Mouse (Mus musculus) myocyte (in vitro differentiated cells): ENCODE data around the gene Brd3. TPM values are rescaled to one million over a fixed set of nuclear protein-coding genes. Genes with fewer than 3 reads are reported as not detected.

ENCODE experiments used
- H3K27me3 ChIP-seq: one replicate; pipeline ENCODE4 v1.6.1; 2011; ENCODE audit not compliant: control insufficient read depth, insufficient read depth, insufficient read length
- H3K36me3 ChIP-seq: one replicate; pipeline ENCODE4 v1.6.1; 2011; ENCODE audit not compliant: control insufficient read depth, insufficient read depth
- H3K4me2 ChIP-seq: one replicate; pipeline ENCODE4 v1.6.1; 2011; ENCODE audit warnings: low read depth, control low read depth
- H3K4me3 ChIP-seq: one replicate; pipeline ENCODE4 v1.5.1; 2011; ENCODE audit warnings: mild to moderate bottlenecking, control low read depth, moderate library complexity
- H3K79me2 ChIP-seq: one replicate; pipeline ENCODE4 v1.6.1; 2011; ENCODE audit not compliant: control insufficient read depth, insufficient read depth
- H3ac ChIP-seq: one replicate; pipeline ENCODE4 v1.6.1; 2011; ENCODE audit not compliant: control insufficient read depth, insufficient read length
- CEBPB ChIP-seq: IDR thresholded peaks from 2 replicates; pipeline ENCODE4 v1.6.1; 2011; ENCODE audit warnings: mild to moderate bottlenecking, moderate library complexity; ENCODE audit not compliant: poor library complexity, insufficient read depth, severe bottlenecking
- E2F4 ChIP-seq: IDR thresholded peaks from one replicate; pipeline ENCODE4 v1.6.1; 2011; ENCODE audit warnings: mild to moderate bottlenecking, control low read depth, moderate library complexity; ENCODE audit not compliant: insufficient read depth
- MAX ChIP-seq: IDR thresholded peaks from one replicate; pipeline ENCODE4 v1.6.1; 2011; ENCODE audit warnings: low read depth, mild to moderate bottlenecking, control low read depth
- MYOD1 ChIP-seq, 3 experiments: IDR thresholded peaks; one replicate each; pipeline ENCODE4 v1.6.1; 2011; ENCODE audit warnings: control low read depth in 2 of 3, low read depth in 2 of 3, mild to moderate bottlenecking in 2 of 3, moderate library complexity in 1 of 3; ENCODE audit not compliant: insufficient read length in 2 of 3, control insufficient read depth in 1 of 3
- MYOG ChIP-seq, 3 experiments: IDR thresholded peaks; one replicate each; pipeline ENCODE4 v1.6.1; 2011; ENCODE audit warnings: control low read depth in 2 of 3, low read depth in 2 of 3, mild to moderate bottlenecking in 2 of 3; ENCODE audit not compliant: insufficient read length in 2 of 3, control insufficient read depth in 1 of 3, insufficient read depth in 1 of 3
- POLR2A ChIP-seq: IDR thresholded peaks from one replicate; pipeline ENCODE4 v1.6.1; 2011; ENCODE audit warnings: low read depth, mild to moderate bottlenecking, control low read depth, moderate library complexity; ENCODE audit not compliant: insufficient read length
- POLR2AphosphoS2 ChIP-seq: IDR thresholded peaks from one replicate; pipeline ENCODE4 v1.6.1; 2011; ENCODE audit warnings: low read depth, control low read depth; ENCODE audit not compliant: insufficient read length
- REST ChIP-seq: IDR thresholded peaks from one replicate; pipeline ENCODE4 v1.6.1; 2011; ENCODE audit warnings: mild to moderate bottlenecking, control low read depth, moderate library complexity; ENCODE audit not compliant: insufficient read depth, insufficient read length
- SRF ChIP-seq: IDR thresholded peaks from one replicate; pipeline ENCODE4 v1.6.1; 2011; ENCODE audit warnings: low read depth; ENCODE audit not compliant: control insufficient read depth, insufficient read length
- TCF12 ChIP-seq: IDR thresholded peaks from one replicate; pipeline ENCODE4 v1.6.1; 2011; ENCODE audit warnings: mild to moderate bottlenecking, control low read depth; ENCODE audit not compliant: poor library complexity, insufficient read depth, severe bottlenecking
- TCF3 ChIP-seq: IDR thresholded peaks from one replicate; pipeline ENCODE4 v1.6.1; 2011; ENCODE audit warnings: low read depth, control low read depth; ENCODE audit not compliant: insufficient read length
- USF1 ChIP-seq: IDR thresholded peaks from one replicate; pipeline ENCODE4 v1.6.1; 2011; ENCODE audit warnings: low read depth, mild to moderate bottlenecking, control low read depth, moderate library complexity
- polyA plus RNA-seq: library from polyadenylated mRNA; unstranded; fragments of >200 nt; fragmentation: generic; extraction: Trizol; gene quantifications from one replicate; pipeline ENCODE4 v1.2.1, GENCODE M21; 2012; ENCODE audit warnings: missing spikeins

The Brd3 gene
- polyA plus RNA-seq, 1 experiment: 26.8 TPM

GRCm38 (mm10) chr2:27482265-27482861 lies 25.1 kb downstream of the Brd3 start:
- H3K79me2 ChIP-seq: no peaks in the 10 kb centered on the region
- no peaks in the 10 kb centered on the region for H3K27me3 ChIP-seq
- no peak overlapping the region for H3K4me3 ChIP-seq
- H3ac ChIP-seq: no peak overlapping the region
- H3K36me3 ChIP-seq: no peaks in the 10 kb centered on the region
- no peak overlapping the region for H3K4me2 ChIP-seq
- TF ChIP-seq CEBPB (no peak), TCF3 (no peak), POLR2AphosphoS2 (no peak), POLR2A (no peak), USF1 (no peak), E2F4 (no peak), TCF12 (no peak), REST (no peak), SRF (no peak), MYOG (IDR thresholded peaks at IDR 0.05; ENCODE audit: control insufficient read depth in 1 of 3, insufficient read depth in 1 of 3, insufficient read length in 2 of 3, low read depth in 2 of 3) (no peak), MYOD1 (IDR thresholded peaks at IDR 0.05; ENCODE audit: control insufficient read depth in 1 of 3, insufficient read length in 2 of 3, low read depth in 2 of 3) (no peak), MAX (no peak)

GRCm38 (mm10) chr2:27480367-27480766 lies 27.1 kb downstream of the Brd3 start:
- H3K27me3 ChIP-seq: no peaks in the 10 kb centered on the region
- H3K4me3 ChIP-seq: no peak overlapping the region
- H3ac ChIP-seq: no peak overlapping the region
- H3K79me2 ChIP-seq: no peaks in the 10 kb centered on the region
- H3K36me3 ChIP-seq: no peaks in the 10 kb centered on the region
- no peak for TF ChIP-seq POLR2A
- no peak for TF ChIP-seq MYOD1 (IDR thresholded peaks at IDR 0.05; ENCODE audit: control insufficient read depth in 1 of 3, insufficient read length in 2 of 3, low read depth in 2 of 3)
- TF ChIP-seq SRF: no peak
- TF ChIP-seq MYOG (IDR thresholded peaks at IDR 0.05; ENCODE audit: control insufficient read depth in 1 of 3, insufficient read depth in 1 of 3, insufficient read length in 2 of 3, low read depth in 2 of 3): no peak
- TF ChIP-seq POLR2AphosphoS2: no peak
- no peak for TF ChIP-seq USF1
- no peak for TF ChIP-seq MAX
- no peak for TF ChIP-seq E2F4
- TF ChIP-seq TCF12: no peak
- TF ChIP-seq TCF3: no peak
- TF ChIP-seq CEBPB: no peak
- no peak for TF ChIP-seq REST
- H3K4me2 ChIP-seq: no peak overlapping the region

GRCm38 (mm10) chr2:27479821-27480220 lies 27.6 kb downstream of the Brd3 start:
- Histone ChIP-seq H3K4me2 (no peak overlapping the region), H3ac (no peak overlapping the region), H3K27me3 (no peaks in the 10 kb centered on the region), H3K4me3 (no peak overlapping the region), H3K36me3 (no peaks in the 10 kb centered on the region), H3K79me2 (peaks cover under 1% of the 10 kb centered on the region)
- TF ChIP-seq TCF12: no peak
- no peak for TF ChIP-seq TCF3
- no peak for TF ChIP-seq MAX
- no peak for TF ChIP-seq MYOD1 (IDR thresholded peaks at IDR 0.05; ENCODE audit: control insufficient read depth in 1 of 3, insufficient read length in 2 of 3, low read depth in 2 of 3)
- no peak for TF ChIP-seq E2F4
- TF ChIP-seq MYOG (IDR thresholded peaks at IDR 0.05; ENCODE audit: control insufficient read depth in 1 of 3, insufficient read depth in 1 of 3, insufficient read length in 2 of 3, low read depth in 2 of 3): no peak
- no peak for TF ChIP-seq POLR2AphosphoS2
- no peak for TF ChIP-seq USF1
- no peak for TF ChIP-seq POLR2A
- TF ChIP-seq CEBPB: no peak
- no peak for TF ChIP-seq REST

GRCm38 (mm10) chr2:27476303-27477192 lies 30.9 kb downstream of the Brd3 start:
- H3ac ChIP-seq: no peak overlapping the region
- TF ChIP-seq POLR2A (no peak), CEBPB (no peak), TCF12 (no peak), REST (no peak), MYOG (IDR thresholded peaks at IDR 0.05; ENCODE audit: control insufficient read depth in 1 of 3, insufficient read depth in 1 of 3, insufficient read length in 2 of 3, low read depth in 2 of 3) (no peak), SRF (no peak), MYOD1 (IDR thresholded peaks at IDR 0.05; ENCODE audit: control insufficient read depth in 1 of 3, insufficient read length in 2 of 3, low read depth in 2 of 3) (peak in 1 of 3 experiments; percentile 60)
- H3K4me2 ChIP-seq: peak overlapping the region; percentile 93
- no peaks in the 10 kb centered on the region for H3K27me3 ChIP-seq
- peak overlapping the region; percentile 63 for H3K4me3 ChIP-seq
- H3K79me2 ChIP-seq: peaks cover 33% of the 10 kb centered on the region
- H3K36me3 ChIP-seq: no peaks in the 10 kb centered on the region
